Comparison of ENCODE assay signal across 10 mouse cellular contexts in genomic region chr3:58511581-58511980, GRCm38 (mm10). TPM values are rescaled to one million over a fixed set of nuclear protein-coding genes. Genes with fewer than 3 reads are reported as not detected.
DNase-seq lines count a peak whose midpoint lies in the region; ATAC-seq and TF ChIP-seq lines count a peak whose summit lies in the region.
"Had no signal": no experiment of that assay in that cellular context is flagged by ENCODE, and none has a peak within 500 bp of the region (broad histone marks: within the 10 kb centered on the region; RNA-seq: fewer than 3 reads in every experiment).

No protein-coding gene starts in this region.

- no peak overlapping the region for H3K4me3 ChIP-seq in left cerebral cortex, adult 2 months
- H3K4me3 ChIP-seq in forebrain, embryonic 10.5 days = no peak overlapping the region
- H3K4me3 ChIP-seq: embryonic facial prominence, embryonic 10.5 days; liver, embryonic 13.5 days; myocyte had no signal

- H3K27me3 ChIP-seq in forebrain, embryonic 10.5 days (ENCODE audit: poor library complexity, severe bottlenecking) = no peaks in the 10 kb centered on the region
- H3K27me3 ChIP-seq: liver, embryonic 13.5 days had no signal

- no peak overlapping the region for H3K27ac ChIP-seq in left cerebral cortex, adult 2 months
- no peak overlapping the region for H3K27ac ChIP-seq in forebrain, embryonic 10.5 days
- H3K27ac ChIP-seq: embryonic facial prominence, embryonic 10.5 days; liver, embryonic 13.5 days had no signal

- peak; percentile 15 for TF ChIP-seq CTCF in left cerebral cortex, adult 2 months (IDR thresholded peaks at IDR 0.05)

- DNase-seq in left cerebral cortex, adult 2 months (ENCODE audit: extremely low spot score in 1 of 2, low spot score in 2 of 2) = no peak
- no peak for DNase-seq in left cerebral cortex, adult 8-10 months (ENCODE audit: low spot score in 2 of 2)
- peak; percentile 71 for DNase-seq in ES-CJ7 (ENCODE audit: low read depth, low spot score)
- DNase-seq in adrenal gland, postnatal 36 days = peak; percentile 44 to 52
- DNase-seq in left cerebral cortex, postnatal 36 days (ENCODE audit: low spot score in 2 of 2) = no peak
- no peak for DNase-seq in forebrain, embryonic 10.5 days (ENCODE audit: extremely low spot score, low spot score)
- DNase-seq: liver, embryonic 13.5 days had no signal

- intact Hi-C loops in left cerebral cortex, adult 2 months (cut with DNase I) = no loop called here
- intact Hi-C loops in left cerebral cortex, postnatal 36 days (cut with DNase I) = no loop called here

- H3K9me3 ChIP-seq in forebrain, embryonic 10.5 days = no peaks in the 10 kb centered on the region
- H3K9me3 ChIP-seq: embryonic facial prominence, embryonic 10.5 days; liver, embryonic 13.5 days had no signal

- ATAC-seq in neutrophil, adult 5-6 weeks (ENCODE audit: extremely low read depth, insufficient number of reproducible peaks, low FRiP score, poor library complexity, severe bottlenecking) = peak; percentile 46; the same call in 1 of the 2 replicates

- H3K4me1 ChIP-seq in forebrain, embryonic 10.5 days = no peaks in the 10 kb centered on the region
- H3K4me1 ChIP-seq: embryonic facial prominence, embryonic 10.5 days had no signal

- no peaks in the 10 kb centered on the region for H3K36me3 ChIP-seq in forebrain, embryonic 10.5 days (replicated peaks)
- H3K36me3 ChIP-seq: embryonic facial prominence, embryonic 10.5 days; liver, embryonic 13.5 days had no signal

RNA-seq across cellular contexts. Expression of gene Eif2a, which starts 14.0 kb away (rescaled TPM):
- 10 to 100 TPM; 40.5 to 43.3 TPM for total RNA-seq in left cerebral cortex, adult 2 months (2021)
- 10 to 100 TPM; 42.9 to 56.9 (median 52.9) TPM for total RNA-seq in left cerebral cortex, adult 8-10 months (2022)
- total RNA-seq in adrenal gland, postnatal 36 days (2021) = 10 to 100 TPM; 43.3 to 52.8 TPM
- 33.6 and 43.1 TPM in 2 replicates for total RNA-seq in neutrophil, adult 5-6 weeks (2017)
- 10 to 100 TPM; 42.5 to 45.7 TPM for total RNA-seq in left cerebral cortex, postnatal 36 days (2021)
- polyA plus RNA-seq in forebrain, embryonic 10.5 days (2016; fragmentation: Nextera tagmentation; extraction: Ambion mirVana) = 57.0 and 58.1 TPM in 2 replicates

RNA-seq across cellular contexts. Expression of gene Serp1, which starts 14.1 kb away (rescaled TPM):
- 10 to 100 TPM; 20.0 to 21.0 TPM for total RNA-seq in left cerebral cortex, adult 2 months (2021)
- 10 to 100 TPM; 19.8 to 21.4 (median 20.5) TPM for total RNA-seq in left cerebral cortex, adult 8-10 months (2022)
- total RNA-seq in adrenal gland, postnatal 36 days (2021) = 100 to 1,000 TPM; 123 to 135 TPM
- 375 and 392 TPM in 2 replicates for total RNA-seq in neutrophil, adult 5-6 weeks (2017)
- 10 to 100 TPM; 20.8 to 22.4 TPM for total RNA-seq in left cerebral cortex, postnatal 36 days (2021)
- 142 and 146 TPM in 2 replicates for polyA plus RNA-seq in forebrain, embryonic 10.5 days (2016; fragmentation: Nextera tagmentation; extraction: Ambion mirVana)

Comparison
In these comparisons a context has a peak if more than half of its experiments do, and no peak if none do; other contexts are left out.
1. DNase-seq: peak in ES-CJ7 (single experiment) and adrenal gland, postnatal 36 days (2 of 2); none in left cerebral cortex, adult 2 months (0 of 2), left cerebral cortex, adult 8-10 months (0 of 2), left cerebral cortex, postnatal 36 days (0 of 2) and forebrain, embryonic 10.5 days (single experiment).
2. RNA of gene Serp1, which starts 14.1 kb away (total RNA-seq): 375 to 392 TPM in neutrophil, adult 5-6 weeks and 123 to 135 TPM in adrenal gland, postnatal 36 days; 20.8 to 22.4 TPM in left cerebral cortex, postnatal 36 days, 19.8 to 21.4 TPM in left cerebral cortex, adult 8-10 months and 20.0 to 21.0 TPM in left cerebral cortex, adult 2 months; every median in the first group is over 4 times any median in the second.